Mouse (Mus musculus): ENCODE results near the gene Scamp5. TPM values are rescaled to one million over a fixed set of nuclear protein-coding genes. Genes with fewer than 3 reads are reported as not detected.
A peak's percentile ranks its signal among the peaks of the same experiment; 100 is the strongest.

Gene Scamp5
- 1 to 10 TPM; 5.7 TPM for total RNA-seq (2021)
- long read RNA-seq, experiment 1, partial matches to known transcripts, result 0 of 2 reads
- long read RNA-seq, experiment 1, other reads (novel, unspliced or antisense), result 2 of 2 reads
- long read RNA-seq, experiment 2, partial matches to known transcripts, result 0 of 2 reads
- long read RNA-seq, experiment 2, other reads (novel, unspliced or antisense), result 1 of 2 reads

GRCm38 (mm10) chr9:57467896-57468549, at the start of gene Scamp5:
Gene Scamp5 (minus strand): TSS chr9:57468060.
- DNase-seq, result peak; percentile 90

- peak; percentile 49 to 86 for DNase-seq
Measured at GRCm38 (mm10) chr9:57517113-57517512, 49.3 kb upstream of the Scamp5 start.

GRCm38 (mm10) chr9:57510577-57510976, 42.7 kb upstream of the Scamp5 start:
- DNase-seq, result no peak

- DNase-seq, result peak; percentile 76 to 88
Measured at GRCm38 (mm10) chr9:57505700-57506099, 37.8 kb upstream of the Scamp5 start.

- DNase-seq, result no peak
Measured at GRCm38 (mm10) chr9:57504891-57505290, 37.0 kb upstream of the Scamp5 start.

- peak; percentile 54 to 69 for DNase-seq
Measured at GRCm38 (mm10) chr9:57504381-57504700, 36.5 kb upstream of the Scamp5 start.

- peak; percentile 75 to 85 for DNase-seq
Measured at GRCm38 (mm10) chr9:57503622-57504380, 35.9 kb upstream of the Scamp5 start, which contains the start of gene Rpp25. Gene Rpp25 (plus strand): TSS chr9:57504026.

GRCm38 (mm10) chr9:57502911-57503621, 35.2 kb upstream of the Scamp5 start:
- peak; percentile 27 to 31 for DNase-seq

GRCm38 (mm10) chr9:57501861-57502260, 34.0 kb upstream of the Scamp5 start:
- DNase-seq, result no peak

GRCm38 (mm10) chr9:57501452-57501851, 33.6 kb upstream of the Scamp5 start:
- DNase-seq, result no peak

- no peak for DNase-seq
Measured at GRCm38 (mm10) chr9:57498536-57498935, 30.7 kb upstream of the Scamp5 start.

GRCm38 (mm10) chr9:57497236-57497635, 29.4 kb upstream of the Scamp5 start:
- DNase-seq, result no peak

GRCm38 (mm10) chr9:57494970-57495369, 27.1 kb upstream of the Scamp5 start:
- DNase-seq, result no peak

GRCm38 (mm10) chr9:57493532-57493931, 25.7 kb upstream of the Scamp5 start:
- DNase-seq, result peak in 1 of 2 experiments; percentile 15

GRCm38 (mm10) chr9:57487807-57488206, 19.9 kb upstream of the Scamp5 start:
- DNase-seq, result no peak

GRCm38 (mm10) chr9:57485774-57486173, 17.9 kb upstream of the Scamp5 start:
- peak; percentile 78 to 90 for DNase-seq

GRCm38 (mm10) chr9:57468914-57469313, 1.1 kb upstream of the Scamp5 start:
- no peak for DNase-seq

GRCm38 (mm10) chr9:57467271-57467771, 539 bp downstream of the Scamp5 start:
- DNase-seq, result peak in 1 of 2 experiments; percentile 10

GRCm38 (mm10) chr9:57466101-57466500, 1.8 kb downstream of the Scamp5 start:
- peak; percentile 7 to 36 for DNase-seq

- DNase-seq, result no peak
Measured at GRCm38 (mm10) chr9:57462866-57463265, 5.0 kb downstream of the Scamp5 start.

- DNase-seq, result no peak
Measured at GRCm38 (mm10) chr9:57459707-57460106, 8.2 kb downstream of the Scamp5 start.

- no peak for DNase-seq
Measured at GRCm38 (mm10) chr9:57453516-57453915, 14.3 kb downstream of the Scamp5 start.
